Mouse (Mus musculus) forebrain, embryonic 10.5 days (tissue): ENCODE measurements around the gene Abraxas2. TPM values are rescaled to one million over a fixed set of nuclear protein-coding genes. Genes with fewer than 3 reads are reported as not detected.

Source experiments
- DNase-seq: peaks from one replicate; pipeline ENCODE4 v3.0.0-alpha.2; 2017; ENCODE audit warnings: low spot score; ENCODE audit errors: extremely low spot score
- H3K27ac ChIP-seq: fragments of 300-500 bp; sonication (generic); 2 replicates; pipeline ENCODE4 v1.5.1; 2016; ENCODE audit warnings: mild to moderate bottlenecking
- H3K27me3 ChIP-seq: fragments of 300-500 bp; sonication (generic); 2 replicates; pipeline ENCODE4 v1.6.1; 2016; ENCODE audit warnings: mild to moderate bottlenecking; ENCODE audit not compliant: poor library complexity, severe bottlenecking
- H3K36me3 ChIP-seq: fragments of 300-500 bp; sonication (generic); replicated peaks from 2 replicates; pipeline ENCODE4 v1.6.1; 2016; ENCODE audit warnings: mild to moderate bottlenecking, moderate library complexity
- H3K4me1 ChIP-seq: fragments of 300-500 bp; sonication (generic); 2 replicates; pipeline ENCODE4 v1.6.1; 2016
- H3K4me3 ChIP-seq: fragments of 300-500 bp; sonication (generic); 2 replicates; pipeline ENCODE4 v1.5.1; 2016; ENCODE audit warnings: mild to moderate bottlenecking, moderate library complexity
- H3K9me3 ChIP-seq: fragments of 300-500 bp; sonication (generic); 2 replicates; pipeline ENCODE4 v1.6.1; 2016; ENCODE audit warnings: mild to moderate bottlenecking, moderate library complexity
- WGBS: fragments of 180-500 bp; shearing (Covaris S2); methylation state at CpG from one replicate; pipeline ENCODE4 v1.1.7; 2016; 5-methylcytosine and 5-hydroxymethylcytosine counted together
- polyA plus RNA-seq: library from polyadenylated mRNA; unstranded; fragments of >200 nt; fragmentation: Nextera tagmentation; extraction: Ambion mirVana; gene quantifications from 2 replicates; pipeline ENCODE4 v1.2.1, GENCODE M21; 2016

Abraxas2 gene
- polyA plus RNA-seq, 1 experiment from 2014 or later = 33.9 TPM

GRCm38 (mm10) chr7:132820692-132821091 is 38.3 kb upstream of the Abraxas2 start:
- H3K9me3 ChIP-seq = no peaks in the 10 kb centered on the region
- H3K4me1 ChIP-seq = peaks cover 55% of the 10 kb centered on the region
- peaks cover 19% of the 10 kb centered on the region for H3K36me3 ChIP-seq
- no peak overlapping the region for H3K27ac ChIP-seq
- 77% methylated on average over 3 of the region's 3 CpGs for WGBS
- H3K4me3 ChIP-seq = no peak overlapping the region
- H3K27me3 ChIP-seq = no peaks in the 10 kb centered on the region
- no peak for DNase-seq

DNA sequence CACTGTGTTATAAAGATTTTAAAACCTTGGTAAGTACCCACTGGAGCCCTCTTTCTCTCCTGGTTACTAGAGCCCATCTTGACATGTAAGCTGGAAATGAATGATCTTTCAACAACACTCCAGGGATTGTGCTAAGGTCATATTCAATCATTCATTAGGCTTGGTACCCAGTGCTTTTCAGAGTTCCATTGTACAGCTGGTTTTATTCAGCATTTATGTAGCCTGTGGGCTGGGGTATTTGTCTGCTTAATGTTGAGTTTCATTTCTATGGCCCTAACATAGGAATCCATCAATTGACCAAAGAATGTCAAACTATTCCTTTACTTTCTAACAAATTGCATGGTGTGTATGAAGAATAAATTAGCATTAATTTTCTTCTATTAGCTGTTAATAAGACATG is 35.2 kb upstream of the Abraxas2 start:
- Histone ChIP-seq H3K36me3 (peaks cover 43% of the 10 kb centered on the region), H3K4me3 (no peak overlapping the region), H3K9me3 (no peaks in the 10 kb centered on the region), H3K4me1 (peaks cover 45% of the 10 kb centered on the region), H3K27me3 (no peaks in the 10 kb centered on the region), H3K27ac (no peak overlapping the region)
- no peak for DNase-seq

- Histone ChIP-seq H3K4me3 (no peak overlapping the region), H3K27ac (no peak overlapping the region), H3K4me1 (peaks cover 45% of the 10 kb centered on the region), H3K9me3 (no peaks in the 10 kb centered on the region), H3K27me3 (no peaks in the 10 kb centered on the region), H3K36me3 (peaks cover 45% of the 10 kb centered on the region)
- no peak for DNase-seq
- 45% methylated on average over 1 of the region's 1 CpGs for whole genome bisulfite sequencing
These were observed 34.5 kb upstream of the Abraxas2 start for GRCm38 (mm10) chr7:132824346-132825022.

DNA sequence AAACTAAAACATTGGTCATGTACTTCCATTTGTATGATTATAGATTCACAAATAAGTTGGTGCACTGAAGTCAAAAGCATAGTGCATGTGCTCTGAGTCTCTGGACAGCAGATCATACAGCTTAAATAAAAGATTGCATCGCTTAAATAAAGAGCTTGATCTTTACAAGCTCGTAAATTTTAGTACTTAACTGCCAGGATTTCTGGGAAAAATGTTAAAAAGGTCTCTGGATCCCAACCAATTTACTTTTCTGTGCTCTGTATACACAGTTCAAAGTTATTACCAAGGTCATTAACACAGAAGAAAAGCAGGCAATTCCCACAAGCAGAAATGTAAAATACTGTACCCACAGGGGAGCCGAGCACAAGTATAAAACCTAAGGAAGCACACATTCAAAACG is 28.1 kb upstream of the Abraxas2 start:
- no peak for DNase-seq
- no peaks in the 10 kb centered on the region for H3K4me1 ChIP-seq
- H3K36me3 ChIP-seq = peaks cover 64% of the 10 kb centered on the region
- no peak overlapping the region for H3K27ac ChIP-seq
- no peaks in the 10 kb centered on the region for H3K9me3 ChIP-seq
- H3K27me3 ChIP-seq = no peaks in the 10 kb centered on the region
- H3K4me3 ChIP-seq = no peak overlapping the region
- WGBS = 91% methylated on average over 4 of the region's 4 CpGs

GRCm38 (mm10) chr7:132841287-132841686 is 17.7 kb upstream of the Abraxas2 start:
- no peaks in the 10 kb centered on the region for H3K4me1 ChIP-seq
- H3K4me3 ChIP-seq = no peak overlapping the region
- no peak for DNase-seq
- WGBS = 90% methylated on average over 5 of the region's 5 CpGs
- H3K9me3 ChIP-seq = no peaks in the 10 kb centered on the region
- H3K27ac ChIP-seq = no peak overlapping the region
- peaks cover 64% of the 10 kb centered on the region for H3K36me3 ChIP-seq
- no peaks in the 10 kb centered on the region for H3K27me3 ChIP-seq

DNA sequence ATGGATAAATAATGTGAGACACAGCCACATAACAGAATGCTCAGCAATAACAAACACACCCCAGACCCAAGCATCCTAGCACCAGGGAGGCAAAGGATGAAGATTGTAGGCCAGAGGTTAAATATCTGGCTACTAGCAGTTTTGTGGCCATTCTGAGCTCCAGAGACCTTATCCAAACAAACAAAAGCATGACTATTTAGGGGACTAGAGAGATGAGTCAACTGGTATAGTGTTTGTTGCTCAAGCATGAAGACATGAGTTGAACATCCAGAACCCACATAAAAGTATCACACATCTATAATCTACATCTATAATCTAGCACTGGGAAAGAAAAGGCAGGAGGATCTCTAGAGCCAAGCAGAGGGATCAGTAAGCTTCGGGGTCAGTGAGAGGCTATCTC is 16.6 kb upstream of the Abraxas2 start:
- H3K36me3 ChIP-seq = peaks cover 70% of the 10 kb centered on the region
- H3K27me3 ChIP-seq = no peaks in the 10 kb centered on the region
- WGBS = 100% methylated on average over 1 of the region's 1 CpGs
- H3K27ac ChIP-seq = no peak overlapping the region
- no peak for DNase-seq
- no peaks in the 10 kb centered on the region for H3K9me3 ChIP-seq
- H3K4me3 ChIP-seq = no peak overlapping the region
- H3K4me1 ChIP-seq = no peaks in the 10 kb centered on the region

DNA sequence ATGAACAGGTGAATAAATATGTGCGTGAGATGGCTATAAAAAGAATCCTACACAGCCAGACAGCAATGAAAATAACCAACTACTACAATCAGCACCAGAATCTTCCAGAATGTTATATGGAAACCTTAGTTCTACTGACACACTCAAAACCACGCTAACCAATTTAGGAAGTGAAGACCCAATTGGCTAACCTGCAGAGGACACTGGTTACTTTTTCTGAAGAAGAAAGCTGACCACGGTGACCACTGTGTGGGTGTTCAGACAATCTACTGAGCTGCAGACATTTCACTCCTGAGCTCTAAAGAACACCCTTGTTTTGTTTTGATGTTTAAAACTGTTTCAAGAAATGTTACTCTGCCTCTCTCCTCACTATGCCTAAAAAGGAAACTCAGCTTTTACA is 15.9 kb upstream of the Abraxas2 start:
- H3K9me3 ChIP-seq = no peaks in the 10 kb centered on the region
- H3K4me1 ChIP-seq = no peaks in the 10 kb centered on the region
- H3K4me3 ChIP-seq = no peak overlapping the region
- no peaks in the 10 kb centered on the region for H3K27me3 ChIP-seq
- DNase-seq = no peak
- 88% methylated on average over 3 of the region's 3 CpGs for WGBS
- H3K27ac ChIP-seq = no peak overlapping the region
- peaks cover 74% of the 10 kb centered on the region for H3K36me3 ChIP-seq

DNA sequence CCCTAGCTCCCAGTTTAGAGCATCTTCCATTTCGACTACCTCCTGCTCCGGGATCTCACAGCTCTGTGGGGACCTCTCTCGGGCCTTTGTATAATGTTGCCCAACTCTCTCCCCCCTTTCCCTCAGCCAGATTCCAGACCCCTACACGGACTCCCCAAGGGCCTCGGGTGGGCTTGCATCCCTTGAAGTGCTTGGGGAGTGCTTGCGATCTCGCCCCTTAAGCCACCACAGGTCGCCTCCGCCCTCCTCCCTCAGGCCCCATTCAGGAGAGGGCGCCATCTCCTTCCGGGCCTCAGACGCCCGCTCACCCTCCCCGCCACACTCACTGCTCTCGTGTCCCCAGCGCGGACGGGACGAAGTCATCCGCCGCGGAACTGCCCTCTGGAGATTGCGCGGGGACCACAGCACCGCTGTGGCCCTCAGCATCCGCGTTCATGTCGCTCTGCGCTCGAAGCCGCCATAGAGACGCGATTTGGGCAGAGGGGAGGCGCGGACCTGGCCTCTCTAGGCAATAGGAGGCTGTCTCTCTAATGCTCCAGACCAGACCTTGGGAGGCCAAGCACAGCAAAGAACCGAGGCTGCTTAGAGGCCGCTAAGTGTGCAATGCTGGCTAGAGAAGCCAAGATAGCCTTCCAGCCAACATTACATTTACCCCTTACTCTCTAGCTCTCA is 6.7 kb upstream of the Abraxas2 start, which contains the start of gene Eef1akmt2:
Gene Eef1akmt2 (minus strand): TSS at position 501 of the 672 bp plus-strand sequence.
- Histone ChIP-seq H3K4me3 (peak within 1 kb of the TSS; percentile 68), H3K4me1 (peaks cover 27% of the 10 kb centered on the region), H3K36me3 (peaks cover 34% of the 10 kb centered on the region), H3K9me3 (no peaks in the 10 kb centered on the region), H3K27me3 (no peaks in the 10 kb centered on the region), H3K27ac (peak within 1 kb of the TSS; percentile 96)
- peak; percentile 86 for DNase-seq
- under 1% methylated on average over 37 of the region's 37 CpGs for WGBS

GRCm38 (mm10) chr7:132853361-132853760 is 5.7 kb upstream of the Abraxas2 start:
- no peaks in the 10 kb centered on the region for H3K9me3 ChIP-seq
- DNase-seq = no peak
- H3K4me3 ChIP-seq = no peak overlapping the region
- WGBS = 86% methylated on average over 6 of the region's 6 CpGs
- peaks cover 24% of the 10 kb centered on the region for H3K36me3 ChIP-seq
- H3K27ac ChIP-seq = no peak overlapping the region
- H3K4me1 ChIP-seq = peaks cover 27% of the 10 kb centered on the region
- no peaks in the 10 kb centered on the region for H3K27me3 ChIP-seq

- no peak for DNase-seq
- Histone ChIP-seq H3K27me3 (no peaks in the 10 kb centered on the region), H3K27ac (no peak overlapping the region), H3K4me3 (no peak overlapping the region), H3K9me3 (no peaks in the 10 kb centered on the region), H3K36me3 (peaks cover 18% of the 10 kb centered on the region), H3K4me1 (peaks cover 31% of the 10 kb centered on the region)
- 76% methylated on average over 4 of the region's 4 CpGs for WGBS
These were observed 5.1 kb upstream of the Abraxas2 start for GRCm38 (mm10) chr7:132853946-132854345.

DNA sequence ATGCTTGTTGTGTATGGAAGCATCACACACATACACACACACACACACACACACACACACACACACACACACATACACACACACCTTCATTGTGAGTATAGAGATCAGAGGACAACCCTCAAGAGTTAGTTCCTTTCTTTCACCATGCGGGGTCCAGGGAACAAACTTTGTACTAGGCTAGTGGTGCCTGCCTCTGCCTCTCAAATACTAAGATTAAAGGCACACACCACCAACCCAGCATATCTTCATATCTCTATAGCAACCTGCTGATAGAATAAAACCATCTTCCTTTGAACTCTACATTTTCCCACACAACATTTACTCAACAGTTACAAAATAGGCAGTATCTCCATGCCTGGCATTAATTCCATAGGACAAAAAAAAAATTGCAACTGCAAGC is 2.9 kb upstream of the Abraxas2 start:
- Histone ChIP-seq H3K36me3 (no peaks in the 10 kb centered on the region), H3K27ac (no peak overlapping the region), H3K27me3 (no peaks in the 10 kb centered on the region), H3K4me3 (no peak overlapping the region), H3K9me3 (no peaks in the 10 kb centered on the region), H3K4me1 (peaks cover 41% of the 10 kb centered on the region)
- 80% methylated on average over 1 of the region's 1 CpGs for WGBS
- no peak for DNase-seq

- H3K27ac ChIP-seq = no peak overlapping the region
- DNase-seq = no peak
- H3K27me3 ChIP-seq = no peaks in the 10 kb centered on the region
- H3K9me3 ChIP-seq = no peaks in the 10 kb centered on the region
- 70% methylated on average over 5 of the region's 5 CpGs for WGBS
- no peaks in the 10 kb centered on the region for H3K36me3 ChIP-seq
- H3K4me1 ChIP-seq = peaks cover 24% of the 10 kb centered on the region
- no peak overlapping the region for H3K4me3 ChIP-seq
These were observed 899 bp upstream of the Abraxas2 start for GRCm38 (mm10) chr7:132858043-132858608.

DNA sequence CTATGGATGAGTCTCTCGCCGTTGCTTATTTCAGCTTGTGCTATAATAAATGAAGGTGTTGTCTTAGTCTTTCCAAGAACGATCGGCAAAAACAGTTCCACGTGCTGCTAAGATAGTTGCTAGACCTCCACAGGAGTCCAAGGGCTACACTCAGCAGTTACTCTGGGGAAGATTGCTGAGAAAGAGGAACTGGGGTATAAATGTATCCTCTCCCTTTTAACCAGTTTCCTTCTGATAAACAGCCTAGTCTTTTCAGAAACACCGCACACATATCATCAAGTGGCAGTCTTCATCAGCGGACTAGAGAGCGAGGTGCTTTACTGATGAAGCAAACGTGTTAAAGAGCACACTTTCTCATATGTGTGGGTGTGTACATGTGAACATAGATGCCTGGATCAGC is 7.3 kb downstream of the Abraxas2 start:
- no peaks in the 10 kb centered on the region for H3K9me3 ChIP-seq
- WGBS = 96% methylated on average over 9 of the region's 9 CpGs
- no peak for DNase-seq
- no peaks in the 10 kb centered on the region for H3K4me1 ChIP-seq
- no peak overlapping the region for H3K27ac ChIP-seq
- no peak overlapping the region for H3K4me3 ChIP-seq
- peaks cover 60% of the 10 kb centered on the region for H3K36me3 ChIP-seq
- no peaks in the 10 kb centered on the region for H3K27me3 ChIP-seq
